Mouse (Mus musculus): ENCODE data around the gene Specc1.

The Specc1 gene

DNA sequence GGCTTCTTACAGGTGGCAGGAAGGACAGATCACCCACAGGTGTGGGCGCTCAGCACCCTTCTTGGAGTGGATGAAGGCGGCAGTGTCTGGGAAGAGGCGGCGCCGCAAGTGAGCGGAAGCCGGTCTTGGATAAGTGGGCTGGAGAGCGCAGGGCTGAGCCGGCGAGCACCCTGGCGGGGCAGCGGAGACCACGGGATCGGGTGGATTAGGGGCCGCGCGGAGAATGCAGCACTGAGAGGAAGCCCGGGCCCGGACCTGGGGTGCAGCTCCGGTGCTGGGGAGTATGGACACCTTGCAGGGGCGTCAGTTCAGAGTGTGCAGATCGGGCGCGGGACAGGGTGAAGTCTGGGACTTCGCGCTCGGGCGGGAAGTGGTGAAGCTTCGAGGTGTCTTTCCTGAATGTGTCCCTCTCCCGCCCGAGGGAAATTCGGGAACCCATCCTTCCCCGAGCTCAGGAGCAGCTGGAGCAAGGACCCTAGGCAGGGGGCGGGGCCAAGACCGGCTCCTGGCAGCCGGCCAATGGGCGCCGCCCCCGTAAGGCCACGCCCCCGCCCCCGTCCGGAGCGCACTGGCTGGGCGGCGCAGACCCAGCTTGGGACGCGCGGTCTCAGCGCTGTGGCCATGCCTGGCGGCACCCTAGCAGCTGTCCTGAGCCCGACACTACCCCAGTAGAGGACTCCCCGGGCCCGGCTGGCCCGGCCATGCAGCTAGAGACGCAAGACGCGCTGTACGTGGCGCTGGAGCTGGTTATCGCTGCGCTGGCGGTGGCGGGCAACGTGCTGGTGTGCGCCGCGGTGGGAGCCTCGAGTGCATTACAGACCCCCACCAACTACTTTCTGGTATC lies 292.1 kb downstream of the Specc1 start, which contains the start of gene Adora2b:
Gene Adora2b, plus strand, starts transcription at position 584 of the 844 bp plus-strand sequence.
- peak; percentile 52 for DNase-seq (ENCODE audit: low read depth, low spot score)

DNA sequence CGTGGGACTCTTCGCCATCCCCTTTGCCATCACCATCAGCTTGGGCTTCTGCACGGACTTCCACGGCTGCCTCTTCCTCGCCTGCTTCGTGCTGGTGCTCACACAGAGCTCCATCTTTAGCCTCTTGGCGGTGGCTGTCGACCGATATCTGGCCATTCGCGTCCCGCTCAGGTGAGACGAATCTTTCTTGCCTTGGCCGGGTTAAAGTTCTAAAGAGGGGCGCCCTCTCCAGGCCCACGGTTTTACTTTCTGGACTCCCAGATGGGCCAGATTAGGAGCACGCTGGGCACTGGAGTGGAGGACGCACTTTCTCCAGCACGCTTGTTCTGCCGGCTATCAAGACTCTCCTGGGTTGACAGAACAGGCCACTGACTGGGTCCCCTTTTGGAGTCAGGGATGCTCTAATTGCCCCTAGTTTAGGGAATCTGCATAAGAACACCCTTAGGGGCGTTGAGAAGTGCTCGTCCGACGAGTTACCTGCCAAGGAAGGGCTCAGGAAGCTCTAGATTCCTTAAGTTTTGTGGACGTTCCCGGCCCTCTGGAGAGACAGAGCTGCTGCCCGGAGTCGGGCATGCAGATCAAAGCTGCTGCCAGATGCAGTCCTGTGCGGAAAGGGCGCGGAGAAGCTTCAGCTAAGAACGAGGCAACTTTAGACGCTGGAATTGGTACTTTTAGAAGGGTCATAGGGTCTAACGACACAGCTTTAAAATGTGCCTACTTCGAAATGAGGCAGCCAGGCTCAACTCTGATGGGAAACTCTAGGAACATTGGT lies 292.9 kb downstream of the Specc1 start:
- DNase-seq (ENCODE audit: low read depth, low spot score): no peak

DNA sequence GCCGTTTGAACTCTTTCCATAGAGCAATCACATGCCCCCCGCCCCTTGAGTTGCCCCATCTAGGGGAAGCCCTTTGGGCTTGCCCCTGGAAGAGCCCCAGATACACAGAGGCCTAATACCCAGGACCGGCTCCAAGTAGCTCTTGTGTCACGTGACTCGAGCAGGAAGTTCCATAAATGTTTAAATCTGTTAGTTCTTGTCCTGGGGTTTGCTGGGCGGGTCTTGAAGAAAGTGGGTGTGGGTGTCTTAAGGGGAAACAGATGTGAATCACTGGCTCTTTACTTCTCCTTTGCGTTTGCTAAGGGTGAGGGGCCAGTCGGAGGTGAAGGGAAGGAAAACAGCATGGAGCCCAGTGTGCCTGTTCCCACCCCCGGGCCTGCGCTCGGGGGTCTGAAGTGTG lies 294.5 kb downstream of the Specc1 start:
- peak; percentile 34 for DNase-seq (ENCODE audit: low read depth, low spot score)

DNA sequence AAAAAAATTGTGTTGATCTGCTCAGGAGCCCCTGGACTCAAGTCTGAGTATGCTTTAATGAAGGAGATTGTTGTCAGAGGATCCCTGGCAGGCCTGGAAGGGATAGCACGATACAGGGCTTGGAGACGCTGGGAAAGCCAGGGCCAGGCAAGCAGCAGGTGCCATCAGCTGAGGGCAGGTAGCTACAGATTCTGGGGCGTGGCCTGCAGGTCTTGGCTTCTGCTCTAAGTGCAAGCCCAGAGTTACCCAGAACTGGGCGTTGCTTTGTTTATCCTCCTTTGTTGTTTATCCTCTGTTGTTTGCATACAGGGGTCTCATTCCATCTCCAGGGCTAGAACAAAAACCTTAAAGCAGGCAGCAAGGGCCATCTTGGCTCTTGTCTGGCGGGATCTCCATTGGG lies 296.8 kb downstream of the Specc1 start:
- DNase-seq (ENCODE audit: low read depth, low spot score): no peak

DNA sequence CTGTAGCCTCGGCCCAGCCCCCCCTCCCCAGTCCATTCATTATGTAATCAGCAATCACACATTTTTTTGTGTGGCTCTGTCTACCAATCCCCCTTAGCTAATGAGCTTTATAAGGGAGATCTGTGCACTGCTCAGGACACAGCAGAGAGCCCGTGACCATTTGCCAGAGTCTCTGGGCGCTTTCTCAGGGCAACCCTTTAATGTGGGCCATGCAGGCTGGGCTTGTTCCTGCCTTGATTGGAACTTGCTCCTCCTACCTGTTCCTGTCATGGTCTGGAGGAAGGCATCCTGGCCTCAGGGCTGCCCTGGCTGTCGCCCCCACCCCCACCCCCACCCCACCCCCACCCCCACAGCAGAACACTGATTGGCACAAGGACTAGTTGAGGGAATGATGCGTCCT lies 302.7 kb downstream of the Specc1 start:
- no peak for DNase-seq (ENCODE audit: low read depth, low spot score)

DNA sequence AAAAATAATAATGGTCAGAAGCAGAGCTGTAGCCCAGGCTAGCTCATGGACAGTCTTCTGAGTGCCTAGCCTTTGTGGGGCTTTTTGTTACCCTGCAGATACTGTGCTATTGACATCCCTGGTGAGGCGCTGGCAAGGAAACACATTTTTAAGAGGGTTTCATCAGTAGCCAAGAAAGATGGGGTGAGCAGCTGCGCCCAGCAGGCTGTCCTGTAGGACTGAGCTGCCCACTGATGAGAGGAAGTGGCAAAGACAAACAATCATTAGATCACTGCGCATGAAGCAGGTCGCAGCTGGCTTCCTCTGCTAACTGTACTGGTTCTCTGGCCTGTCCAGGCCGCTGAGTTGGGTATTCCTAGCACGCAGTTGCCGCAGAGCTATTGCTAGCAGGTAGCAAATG lies 307.0 kb downstream of the Specc1 start:
- no peak for DNase-seq (ENCODE audit: low read depth, low spot score)

DNA sequence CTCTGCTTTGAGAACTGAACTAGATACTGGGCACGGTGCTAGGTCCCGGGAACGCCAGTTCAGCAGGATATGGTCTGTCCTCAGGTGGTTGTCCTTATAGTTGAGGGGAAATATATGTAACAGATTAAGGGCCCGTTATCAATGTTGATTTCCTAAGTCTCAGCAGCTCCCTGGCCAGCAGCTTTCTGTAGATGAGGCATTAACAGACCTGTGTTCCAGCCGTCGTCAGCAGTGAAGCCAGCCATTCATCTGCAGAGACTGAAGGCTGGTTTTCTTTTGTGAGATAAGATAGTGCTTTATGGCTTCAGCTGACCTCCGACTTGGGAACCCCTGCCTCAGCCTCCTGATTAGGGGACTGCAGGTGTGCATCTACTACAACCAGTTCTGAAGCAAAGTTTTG lies 307.5 kb downstream of the Specc1 start:
- no peak for DNase-seq (ENCODE audit: low read depth, low spot score)

DNA sequence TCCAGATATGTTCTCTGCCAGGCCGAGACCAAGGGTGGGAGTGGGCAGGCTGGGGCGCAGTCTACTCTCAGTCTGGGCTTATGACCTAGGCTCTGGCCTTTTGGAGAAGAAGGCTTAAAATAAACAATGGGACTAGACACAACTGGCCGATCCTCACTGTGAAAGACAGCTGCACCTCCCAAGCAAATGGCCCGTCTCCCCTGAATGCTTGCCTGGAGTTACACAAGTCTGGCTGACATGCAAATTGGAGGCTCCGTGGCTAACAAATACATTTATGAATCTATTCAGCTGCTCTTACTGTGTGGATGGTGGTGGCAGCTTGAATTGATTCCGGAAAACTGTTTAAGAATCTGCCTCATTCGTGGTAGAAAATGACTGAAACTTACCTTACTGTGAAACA lies 309.1 kb downstream of the Specc1 start:
- no peak for DNase-seq (ENCODE audit: low read depth, low spot score)

DNA sequence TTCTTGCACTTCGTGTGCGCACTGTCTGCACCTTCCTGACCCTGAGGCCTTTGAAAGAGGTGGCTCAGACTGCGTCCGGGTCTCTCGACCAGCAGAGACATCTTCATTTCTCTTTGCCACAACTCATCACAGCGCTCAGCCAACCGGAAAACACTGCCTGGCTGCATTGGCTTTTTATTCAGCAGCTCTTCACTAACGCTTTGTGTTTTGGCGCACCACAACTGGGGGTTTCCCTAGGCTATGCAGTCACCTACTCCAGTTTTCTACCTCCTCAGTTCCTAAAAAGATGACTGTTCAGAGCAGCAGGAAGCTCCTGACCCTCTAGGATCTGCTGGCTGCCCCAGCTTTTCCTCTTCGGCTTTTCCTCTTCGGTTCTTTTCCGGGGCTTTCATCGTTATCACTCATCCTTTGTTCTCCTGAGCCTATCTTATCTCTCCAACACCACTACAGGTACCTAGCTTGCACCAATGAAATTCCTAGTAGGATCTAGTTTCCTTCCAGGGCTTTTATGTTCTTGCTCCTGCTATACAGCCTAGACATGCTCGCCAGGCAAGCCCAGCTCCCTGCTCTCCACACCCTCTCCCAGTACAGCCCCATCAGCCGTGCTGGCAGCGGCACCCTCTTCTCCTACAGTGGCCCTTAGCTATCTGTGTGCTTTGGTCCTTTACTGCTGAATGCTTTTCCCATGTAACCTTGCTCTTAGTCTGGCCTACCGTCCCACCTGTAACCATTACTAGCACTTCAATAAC lies 310.1 kb downstream of the Specc1 start:
- DNase-seq (ENCODE audit: low read depth, low spot score): no peak

DNA sequence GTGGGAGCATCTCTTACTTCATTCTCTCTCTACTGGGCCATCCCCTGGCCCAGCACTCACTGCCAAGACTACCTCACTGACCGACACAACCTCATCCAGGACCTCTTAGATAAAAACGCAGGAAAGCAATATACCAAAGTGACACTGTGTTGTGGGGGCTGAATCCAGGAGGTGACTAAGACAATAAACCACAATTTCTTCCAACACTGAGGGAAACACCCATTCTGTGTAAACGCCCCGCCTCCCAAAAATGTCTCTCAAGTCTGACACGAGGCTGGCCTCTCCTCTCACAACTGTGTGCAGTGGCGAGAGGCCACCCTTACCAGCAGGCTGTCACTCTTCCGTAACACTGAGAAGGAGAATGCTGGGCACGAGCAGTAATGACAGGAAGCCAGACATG lies 311.8 kb downstream of the Specc1 start:
- DNase-seq (ENCODE audit: low read depth, low spot score): no peak

DNA sequence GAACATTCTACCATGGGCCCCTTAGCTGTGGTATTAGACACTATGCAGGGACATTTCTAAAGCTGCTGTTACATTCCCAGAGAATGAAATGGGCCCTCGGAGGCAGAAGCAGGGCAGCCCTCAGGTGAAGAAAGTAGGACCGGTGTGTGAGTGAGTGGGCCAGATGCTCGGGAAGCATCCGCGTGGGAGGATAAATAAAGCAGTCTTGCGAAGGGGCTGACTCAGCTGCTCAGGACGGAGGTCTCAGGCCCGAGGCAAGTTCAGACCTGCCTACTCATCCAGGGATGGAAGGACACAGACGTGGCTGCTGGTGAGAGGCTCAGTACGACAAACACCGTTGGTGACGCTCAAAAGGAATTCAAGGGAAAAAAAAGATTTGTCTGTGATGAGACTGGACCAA lies 312.5 kb downstream of the Specc1 start:
- DNase-seq (ENCODE audit: low read depth, low spot score): no peak

DNA sequence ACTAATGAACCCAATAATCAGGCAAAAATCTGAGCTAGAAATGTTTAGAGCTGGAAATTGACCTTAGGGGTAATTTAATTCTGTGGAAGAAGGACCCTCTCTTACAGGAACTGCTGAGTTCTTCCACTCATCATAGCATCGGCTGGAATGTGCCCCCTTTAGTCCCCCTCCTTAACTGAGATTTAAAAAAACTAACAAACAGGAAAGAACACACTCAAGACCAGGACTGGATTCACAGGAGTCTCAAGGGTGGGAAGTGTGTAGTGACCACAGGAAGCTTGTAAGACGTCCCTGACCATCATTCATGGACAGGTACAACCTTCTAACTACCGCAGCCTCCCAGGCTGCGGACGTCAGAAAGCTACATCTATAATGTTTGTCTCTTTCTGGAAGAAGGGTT lies 314.3 kb downstream of the Specc1 start:
- no peak for DNase-seq (ENCODE audit: low read depth, low spot score)

All from skeletal muscle tissue, adult 2 months (tissue).